ENCODE assay signal across 29 mouse cellular contexts in genomic region chr14:11938912-11939311, GRCm38 (mm10).
"Had no signal": no experiment of that assay in that cellular context is flagged by ENCODE, and none has a peak within 500 bp of the region (broad histone marks: within the 10 kb centered on the region; RNA-seq: fewer than 3 reads in every experiment).

No protein-coding gene starts in this region.

- H3K4me2 ChIP-seq: limb, embryonic 12.5 days; limb, embryonic 13.5 days; limb, embryonic 15.5 days; liver, embryonic 11.5 days; liver, embryonic 12.5 days; liver, embryonic 13.5 days; liver, embryonic 15.5 days; lung, embryonic 14.5 days; lung, embryonic 15.5 days; midbrain, embryonic 11.5 days; midbrain, embryonic 12.5 days; midbrain, embryonic 13.5 days; midbrain, embryonic 15.5 days; neural tube, embryonic 12.5 days had no signal

- DNase-seq: left cerebral cortex, postnatal 4 days; liver; liver, embryonic 13.5 days; liver, postnatal 0 days; lung, adult 18-20 months; lung, adult 2 months; lung, embryonic 14.5 days; lung, postnatal 10 days; lung, postnatal 14 days; lung, postnatal 36 days; lung, postnatal 4 days; midbrain, embryonic 14.5 days had no signal

- H3K36me3 ChIP-seq: limb, embryonic 10.5 days; limb, embryonic 12.5 days; limb, embryonic 13.5 days; limb, embryonic 15.5 days; liver, embryonic 12.5 days; liver, embryonic 13.5 days; liver, embryonic 15.5 days; lung, embryonic 15.5 days; midbrain, embryonic 10.5 days; midbrain, embryonic 12.5 days; midbrain, embryonic 13.5 days; midbrain, embryonic 15.5 days; neural tube, embryonic 12.5 days had no signal

- ATAC-seq: liver, embryonic 12.5 days; liver, postnatal 0 days; lung, postnatal 0 days; midbrain, embryonic 13.5 days; midbrain, embryonic 15.5 days; midbrain, embryonic 16.5 days had no signal

- H3K4me3 ChIP-seq: limb, embryonic 10.5 days; limb, embryonic 12.5 days; limb, embryonic 13.5 days; limb, embryonic 15.5 days; liver, embryonic 12.5 days; liver, embryonic 13.5 days; liver, embryonic 15.5 days; lung, embryonic 15.5 days; megakaryocyte, embryonic 14.5 days; midbrain, embryonic 10.5 days; midbrain, embryonic 12.5 days; midbrain, embryonic 13.5 days; midbrain, embryonic 15.5 days; neural tube, embryonic 12.5 days had no signal

- H3K27me3 ChIP-seq: limb, embryonic 12.5 days; limb, embryonic 13.5 days; limb, embryonic 15.5 days; liver, embryonic 12.5 days; liver, embryonic 13.5 days; liver, embryonic 15.5 days; lung, embryonic 15.5 days; megakaryocyte, embryonic 14.5 days; midbrain, embryonic 12.5 days; midbrain, embryonic 13.5 days; midbrain, embryonic 15.5 days; neural tube, embryonic 12.5 days had no signal
